Mouse (Mus musculus) testis, adult 2 months (tissue): ENCODE results near the gene Slc4a11.

Experiments used
- CTCF ChIP-seq: fragments of 200-500 bp; IDR thresholded peaks from 2 replicates; pipeline ENCODE4 v1.5.1; 2012; ENCODE audit warnings: low read depth, mild to moderate bottlenecking, inconsistent platforms, low read length, moderate library complexity; ENCODE audit not compliant: control insufficient read depth, insufficient read depth, insufficient replicate concordance
- POLR2A ChIP-seq: fragments of 200-500 bp; IDR thresholded peaks from 2 replicates; pipeline ENCODE4 v1.6.1; 2012; ENCODE audit warnings: low read depth, mild to moderate bottlenecking, inconsistent platforms, low read length, moderate library complexity; ENCODE audit not compliant: control insufficient read depth

GRCm38 (mm10) chr2:130639276-130639675, 58.0 kb downstream of the Slc4a11 start:
- no peak for TF ChIP-seq POLR2A
- TF ChIP-seq CTCF, result no peak
